Mouse (Mus musculus): ENCODE data around the gene Slc7a15. TPM values are rescaled to one million over a fixed set of nuclear protein-coding genes. Genes with fewer than 3 reads are reported as not detected.

Gene Slc7a15
- polyA plus RNA-seq, 1 experiment: 0.16 TPM

- Histone ChIP-seq H3K27me3 (ENCODE audit: control insufficient read depth, insufficient read depth, low read length) (no peaks in the 10 kb centered on the region), H3K36me3 (ENCODE audit: control insufficient read depth, insufficient read depth, low read length) (no peaks in the 10 kb centered on the region), H3K4me1 (replicated peaks; ENCODE audit: control insufficient read depth, insufficient read depth, low read length) (no peaks in the 10 kb centered on the region), H3K27ac (ENCODE audit: control insufficient read depth, insufficient read depth, low read length) (no peak overlapping the region), H3K4me3 (ENCODE audit: control insufficient read depth, insufficient read depth, low read length) (no peak overlapping the region)
- no peak for DNase-seq
- TF ChIP-seq POLR2A (IDR thresholded peaks at IDR 0.05; ENCODE audit: control insufficient read depth, extremely low read depth, insufficient read depth, low read length, poor library complexity) (no peak), CTCF (IDR thresholded peaks at IDR 0.05; ENCODE audit: borderline replicate concordance, control insufficient read depth, extremely low read depth, insufficient read depth, low read length, poor library complexity) (no peak)
- WGBS: 81% methylated on average over 13 of the region's 13 CpGs
Observed at GRCm38 (mm10) chr12:8539471-8539870, 59.4 kb downstream of the Slc7a15 start.

- H3K36me3 ChIP-seq (ENCODE audit: control insufficient read depth, insufficient read depth, low read length): no peaks in the 10 kb centered on the region
- H3K27ac ChIP-seq (ENCODE audit: control insufficient read depth, insufficient read depth, low read length): no peak overlapping the region
- no peak for DNase-seq
- 94% methylated on average over 5 of the region's 5 CpGs for whole genome bisulfite sequencing
- no peaks in the 10 kb centered on the region for H3K27me3 ChIP-seq (ENCODE audit: control insufficient read depth, insufficient read depth, low read length)
- H3K4me3 ChIP-seq (ENCODE audit: control insufficient read depth, insufficient read depth, low read length): no peak overlapping the region
- no peaks in the 10 kb centered on the region for H3K4me1 ChIP-seq (replicated peaks; ENCODE audit: control insufficient read depth, insufficient read depth, low read length)
- TF ChIP-seq POLR2A (IDR thresholded peaks at IDR 0.05; ENCODE audit: control insufficient read depth, extremely low read depth, insufficient read depth, low read length, poor library complexity) (no peak), CTCF (IDR thresholded peaks at IDR 0.05; ENCODE audit: borderline replicate concordance, control insufficient read depth, extremely low read depth, insufficient read depth, low read length, poor library complexity) (no peak)
Observed at GRCm38 (mm10) chr12:8537291-8537690, 61.6 kb downstream of the Slc7a15 start.

- no peaks in the 10 kb centered on the region for H3K4me1 ChIP-seq (replicated peaks; ENCODE audit: control insufficient read depth, insufficient read depth, low read length)
- TF ChIP-seq CTCF (IDR thresholded peaks at IDR 0.05; ENCODE audit: borderline replicate concordance, control insufficient read depth, extremely low read depth, insufficient read depth, low read length, poor library complexity) (no peak), POLR2A (IDR thresholded peaks at IDR 0.05; ENCODE audit: control insufficient read depth, extremely low read depth, insufficient read depth, low read length, poor library complexity) (no peak)
- no peaks in the 10 kb centered on the region for H3K27me3 ChIP-seq (ENCODE audit: control insufficient read depth, insufficient read depth, low read length)
- no peaks in the 10 kb centered on the region for H3K36me3 ChIP-seq (ENCODE audit: control insufficient read depth, insufficient read depth, low read length)
- WGBS: 94% methylated on average over 9 of the region's 9 CpGs
- H3K27ac ChIP-seq (ENCODE audit: control insufficient read depth, insufficient read depth, low read length): no peak overlapping the region
- H3K4me3 ChIP-seq (ENCODE audit: control insufficient read depth, insufficient read depth, low read length): no peak overlapping the region
- DNase-seq: no peak
Observed at GRCm38 (mm10) chr12:8536221-8536965, 62.5 kb downstream of the Slc7a15 start.

- WGBS: 92% methylated on average over 7 of the region's 7 CpGs
- no peak for TF ChIP-seq CTCF (IDR thresholded peaks at IDR 0.05; ENCODE audit: borderline replicate concordance, control insufficient read depth, extremely low read depth, insufficient read depth, low read length, poor library complexity)
- no peak for TF ChIP-seq POLR2A (IDR thresholded peaks at IDR 0.05; ENCODE audit: control insufficient read depth, extremely low read depth, insufficient read depth, low read length, poor library complexity)
- Histone ChIP-seq H3K4me3 (ENCODE audit: control insufficient read depth, insufficient read depth, low read length) (no peak overlapping the region), H3K4me1 (replicated peaks; ENCODE audit: control insufficient read depth, insufficient read depth, low read length) (no peaks in the 10 kb centered on the region), H3K27ac (ENCODE audit: control insufficient read depth, insufficient read depth, low read length) (no peak overlapping the region), H3K27me3 (ENCODE audit: control insufficient read depth, insufficient read depth, low read length) (no peaks in the 10 kb centered on the region), H3K36me3 (ENCODE audit: control insufficient read depth, insufficient read depth, low read length) (no peaks in the 10 kb centered on the region)
- DNase-seq: no peak
Observed at GRCm38 (mm10) chr12:8535596-8535995, 63.3 kb downstream of the Slc7a15 start.

- 88% methylated on average over 1 of the region's 1 CpGs for WGBS
Observed at GRCm38 (mm10) chr12:8534915-8535314, 64.0 kb downstream of the Slc7a15 start.

GRCm38 (mm10) chr12:8527770-8528169 is 71.1 kb downstream of the Slc7a15 start:
- H3K4me1 ChIP-seq (replicated peaks; ENCODE audit: control insufficient read depth, insufficient read depth, low read length): no peaks in the 10 kb centered on the region
- no peak overlapping the region for H3K4me3 ChIP-seq (ENCODE audit: control insufficient read depth, insufficient read depth, low read length)
- WGBS: 74% methylated on average over 5 of the region's 5 CpGs
- H3K27ac ChIP-seq (ENCODE audit: control insufficient read depth, insufficient read depth, low read length): no peak overlapping the region
- no peaks in the 10 kb centered on the region for H3K36me3 ChIP-seq (ENCODE audit: control insufficient read depth, insufficient read depth, low read length)
- H3K27me3 ChIP-seq (ENCODE audit: control insufficient read depth, insufficient read depth, low read length): no peaks in the 10 kb centered on the region
- DNase-seq: no peak
- TF ChIP-seq POLR2A (IDR thresholded peaks at IDR 0.05; ENCODE audit: control insufficient read depth, extremely low read depth, insufficient read depth, low read length, poor library complexity) (no peak), CTCF (IDR thresholded peaks at IDR 0.05; ENCODE audit: borderline replicate concordance, control insufficient read depth, extremely low read depth, insufficient read depth, low read length, poor library complexity) (no peak)

More at GRCm38 (mm10) chr12:8534915-8535314, 64.0 kb downstream of the Slc7a15 start:
- H3K27ac ChIP-seq (ENCODE audit: control insufficient read depth, insufficient read depth, low read length): no peak overlapping the region
- no peaks in the 10 kb centered on the region for H3K36me3 ChIP-seq (ENCODE audit: control insufficient read depth, insufficient read depth, low read length)
- H3K4me1 ChIP-seq (replicated peaks; ENCODE audit: control insufficient read depth, insufficient read depth, low read length): no peaks in the 10 kb centered on the region
- TF ChIP-seq CTCF (IDR thresholded peaks at IDR 0.05; ENCODE audit: borderline replicate concordance, control insufficient read depth, extremely low read depth, insufficient read depth, low read length, poor library complexity) (no peak), POLR2A (IDR thresholded peaks at IDR 0.05; ENCODE audit: control insufficient read depth, extremely low read depth, insufficient read depth, low read length, poor library complexity) (no peak)
- no peak overlapping the region for H3K4me3 ChIP-seq (ENCODE audit: control insufficient read depth, insufficient read depth, low read length)
- DNase-seq: no peak
- H3K27me3 ChIP-seq (ENCODE audit: control insufficient read depth, insufficient read depth, low read length): no peaks in the 10 kb centered on the region

All from thymus, adult 2 months (tissue).